Mouse (Mus musculus) liver, embryonic 11.5 days (tissue): ENCODE data around the gene Fam227b. TPM values are rescaled to one million over a fixed set of nuclear protein-coding genes. Genes with fewer than 3 reads are reported as not detected.

Experiments used
- ATAC-seq: fragments of 200-750 bp; cut with Nextera tagmentation; replicated peaks from 2 replicates; pipeline ENCODE4 v1.8.0; 2017; ENCODE audit warnings: moderate number of reproducible peaks, mild to moderate bottlenecking, moderate TSS enrichment, moderate library complexity; ENCODE audit not compliant: low FRiP score
- DNase-seq: peaks from one replicate; pipeline ENCODE4 v3.0.0-alpha.2; 2017; ENCODE audit warnings: low spot score
- H3K27ac ChIP-seq: fragments of 300-500 bp; sonication (generic); 2 replicates; pipeline ENCODE4 v1.5.1; 2014; ENCODE audit warnings: mild to moderate bottlenecking, low read depth, low read length, control low read depth
- H3K27me3 ChIP-seq: fragments of 300-500 bp; sonication (generic); replicated peaks from 2 replicates; pipeline ENCODE4 v1.6.1; 2014; ENCODE audit warnings: low read length, mixed read lengths; ENCODE audit not compliant: control insufficient read depth, insufficient read depth
- H3K36me3 ChIP-seq: fragments of 300-500 bp; sonication (generic); 2 replicates; pipeline ENCODE4 v1.6.1; 2014; ENCODE audit warnings: mild to moderate bottlenecking, low read length, moderate library complexity, mixed read lengths; ENCODE audit not compliant: control insufficient read depth, insufficient read depth
- H3K4me1 ChIP-seq: fragments of 300-500 bp; sonication (generic); replicated peaks from 2 replicates; pipeline ENCODE4 v1.6.1; 2014; ENCODE audit warnings: low read length, mixed read lengths; ENCODE audit not compliant: control insufficient read depth, insufficient read depth
- H3K4me2 ChIP-seq: fragments of 300-500 bp; sonication (generic); 2 replicates; pipeline ENCODE4 v1.6.1; 2014; ENCODE audit warnings: mild to moderate bottlenecking, control low read depth, moderate library complexity
- H3K4me3 ChIP-seq: fragments of 300-500 bp; sonication (generic); 2 replicates; pipeline ENCODE4 v1.5.1; 2014; ENCODE audit warnings: low read depth, low read length, control low read depth
- H3K9ac ChIP-seq: fragments of 300-500 bp; sonication (generic); 2 replicates; pipeline ENCODE4 v1.6.1; 2014; ENCODE audit warnings: low read depth, low read length, control low read depth
- H3K9me3 ChIP-seq: fragments of 300-500 bp; sonication (generic); 2 replicates; pipeline ENCODE4 v1.6.1; 2016; ENCODE audit warnings: low read length, inconsistent platforms, mixed read lengths; ENCODE audit not compliant: control insufficient read depth
- WGBS: fragments of 180-500 bp; shearing (Covaris S2); extraction: QIAGEN DNeasy Blood & Tissue Kit; methylation state at CpG from one replicate; pipeline ENCODE4 v1.1.7; 2014; 5-methylcytosine and 5-hydroxymethylcytosine counted together
- polyA plus RNA-seq: library from polyadenylated mRNA; unstranded; fragments of >200 nt; fragmentation: Nextera tagmentation; extraction: Ambion mirVana; gene quantifications from 2 replicates; pipeline ENCODE4 v1.2.1, GENCODE M21; 2014

The Fam227b gene
- polyA plus RNA-seq, 1 experiment from 2014 or later, result not detected

GRCm38 (mm10) chr2:126045621-126046020 is 106.2 kb downstream of the Fam227b start:
- 84% methylated on average over 5 of the region's 5 CpGs for WGBS
- Histone ChIP-seq H3K27me3 (no peaks in the 10 kb centered on the region), H3K9ac (no peak overlapping the region), H3K4me1 (no peaks in the 10 kb centered on the region), H3K36me3 (no peaks in the 10 kb centered on the region), H3K4me2 (no peak overlapping the region), H3K27ac (no peak overlapping the region), H3K4me3 (no peak overlapping the region), H3K9me3 (no peaks in the 10 kb centered on the region)
- DNase-seq (no peak), ATAC-seq (no peak)

GRCm38 (mm10) chr2:126042674-126043073 is 109.1 kb downstream of the Fam227b start:
- no peak overlapping the region for H3K4me3 ChIP-seq
- WGBS, result 79% methylated on average over 3 of the region's 3 CpGs
- DNase-seq, result no peak
- H3K9me3 ChIP-seq, result no peaks in the 10 kb centered on the region
- no peaks in the 10 kb centered on the region for H3K27me3 ChIP-seq
- H3K36me3 ChIP-seq, result no peaks in the 10 kb centered on the region
- H3K9ac ChIP-seq, result no peak overlapping the region
- H3K27ac ChIP-seq, result no peak overlapping the region
- no peak overlapping the region for H3K4me2 ChIP-seq
- no peaks in the 10 kb centered on the region for H3K4me1 ChIP-seq
- ATAC-seq, result no peak

- no peak overlapping the region for H3K9ac ChIP-seq
- H3K4me2 ChIP-seq, result no peak overlapping the region
- whole genome bisulfite sequencing, result 78% methylated on average over 6 of the region's 6 CpGs
- no peaks in the 10 kb centered on the region for H3K36me3 ChIP-seq
- H3K4me1 ChIP-seq, result no peaks in the 10 kb centered on the region
- H3K9me3 ChIP-seq, result no peaks in the 10 kb centered on the region
- DNase-seq (no peak), ATAC-seq (no peak)
- H3K4me3 ChIP-seq, result no peak overlapping the region
- no peaks in the 10 kb centered on the region for H3K27me3 ChIP-seq
- H3K27ac ChIP-seq, result no peak overlapping the region
These were observed 110.6 kb downstream of the Fam227b start for GRCm38 (mm10) chr2:126041237-126041636.

- no peaks in the 10 kb centered on the region for H3K4me1 ChIP-seq
- H3K27ac ChIP-seq, result no peak overlapping the region
- H3K27me3 ChIP-seq, result no peaks in the 10 kb centered on the region
- 76% methylated on average over 2 of the region's 2 CpGs for WGBS
- H3K36me3 ChIP-seq, result no peaks in the 10 kb centered on the region
- no peaks in the 10 kb centered on the region for H3K9me3 ChIP-seq
- H3K9ac ChIP-seq, result no peak overlapping the region
- no peak overlapping the region for H3K4me2 ChIP-seq
- no peak overlapping the region for H3K4me3 ChIP-seq
- ATAC-seq (no peak), DNase-seq (no peak)
These were observed 111.2 kb downstream of the Fam227b start for GRCm38 (mm10) chr2:126040651-126041050.

GRCm38 (mm10) chr2:126039414-126039891 is 112.4 kb downstream of the Fam227b start:
- Histone ChIP-seq H3K4me1 (no peaks in the 10 kb centered on the region), H3K27me3 (no peaks in the 10 kb centered on the region), H3K27ac (no peak overlapping the region), H3K4me2 (no peak overlapping the region), H3K36me3 (no peaks in the 10 kb centered on the region), H3K9ac (no peak overlapping the region), H3K9me3 (no peaks in the 10 kb centered on the region), H3K4me3 (no peak overlapping the region)
- WGBS, result 76% methylated on average over 4 of the region's 4 CpGs
- no peak for DNase-seq
- ATAC-seq, result no peak

- no peak overlapping the region for H3K4me3 ChIP-seq
- H3K9ac ChIP-seq, result no peak overlapping the region
- no peaks in the 10 kb centered on the region for H3K36me3 ChIP-seq
- ATAC-seq (no peak), DNase-seq (no peak)
- no peak overlapping the region for H3K27ac ChIP-seq
- H3K27me3 ChIP-seq, result no peaks in the 10 kb centered on the region
- no peaks in the 10 kb centered on the region for H3K9me3 ChIP-seq
- no peak overlapping the region for H3K4me2 ChIP-seq
- H3K4me1 ChIP-seq, result no peaks in the 10 kb centered on the region
- 82% methylated on average over 7 of the region's 7 CpGs for WGBS
These were observed 113.4 kb downstream of the Fam227b start for GRCm38 (mm10) chr2:126038221-126039000.

GRCm38 (mm10) chr2:126036121-126036520 is 115.7 kb downstream of the Fam227b start:
- 82% methylated on average over 4 of the region's 4 CpGs for WGBS
- no peaks in the 10 kb centered on the region for H3K27me3 ChIP-seq
- no peaks in the 10 kb centered on the region for H3K9me3 ChIP-seq
- H3K9ac ChIP-seq, result no peak overlapping the region
- H3K27ac ChIP-seq, result no peak overlapping the region
- H3K4me1 ChIP-seq, result no peaks in the 10 kb centered on the region
- DNase-seq (no peak), ATAC-seq (no peak)
- H3K4me3 ChIP-seq, result no peak overlapping the region
- no peak overlapping the region for H3K4me2 ChIP-seq
- H3K36me3 ChIP-seq, result no peaks in the 10 kb centered on the region

- Histone ChIP-seq H3K36me3 (no peaks in the 10 kb centered on the region), H3K27ac (no peak overlapping the region), H3K4me2 (no peak overlapping the region), H3K27me3 (no peaks in the 10 kb centered on the region), H3K4me3 (no peak overlapping the region), H3K9me3 (no peaks in the 10 kb centered on the region), H3K4me1 (no peaks in the 10 kb centered on the region), H3K9ac (no peak overlapping the region)
- DNase-seq, result no peak
- no peak for ATAC-seq
- 63% methylated on average over 15 of the region's 15 CpGs for WGBS
These were observed 116.6 kb downstream of the Fam227b start for GRCm38 (mm10) chr2:126035013-126035770.
